9 mouse cellular contexts compared by ENCODE assay signal in the genomic region with DNA sequence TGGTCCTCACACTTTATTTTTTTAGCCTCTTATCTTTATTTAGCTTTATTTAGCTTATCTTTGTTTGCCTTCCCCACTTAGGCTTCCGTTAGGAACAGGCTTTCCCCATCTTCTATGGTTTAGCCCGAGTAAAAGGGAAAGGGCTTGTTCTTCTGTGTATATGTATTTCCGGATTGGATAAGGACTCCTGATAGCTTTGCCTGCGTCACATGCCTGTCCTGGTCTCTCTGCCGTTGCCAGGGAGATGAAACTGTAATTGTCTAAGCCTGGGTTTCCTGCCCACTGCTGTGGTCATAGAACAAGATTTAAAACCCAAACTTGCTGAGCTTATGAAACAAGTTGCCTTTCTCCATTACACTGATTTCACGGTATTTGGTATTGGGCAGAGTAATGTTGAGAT. TPM values are rescaled to one million over a fixed set of nuclear protein-coding genes. Genes with fewer than 3 reads are reported as not detected.
DNase-seq lines count a peak whose midpoint lies in the region; ATAC-seq and TF ChIP-seq lines count a peak whose summit lies in the region.
"Had no signal": no experiment of that assay in that cellular context is flagged by ENCODE, and none has a peak within 500 bp of the region (broad histone marks: within the 10 kb centered on the region; RNA-seq: fewer than 3 reads in every experiment).

No protein-coding gene starts in this region.

- no peak for ATAC-seq in hindbrain, embryonic 15.5 days (ENCODE audit: low FRiP score, low read depth)
- ATAC-seq in hindbrain, embryonic 11.5 days (ENCODE audit: low FRiP score) = no peak
- ATAC-seq in Patski = peak; percentile 71
- ATAC-seq in hematopoietic stem cell, adult 5-6 weeks (replicated peaks in 1 of 2; ENCODE audit: insufficient read depth in 1 of 2, low FRiP score in 2 of 2, low TSS enrichment in 1 of 2, low read depth in 1 of 2, poor library complexity in 2 of 2, severe bottlenecking in 2 of 2) = peak; percentile 81 to 88
- peak; percentile 67; the same call in 1 of the 2 replicates for ATAC-seq in midbrain, embryonic 15.5 days (replicated peaks)

- H3K4me2 ChIP-seq in hindbrain, embryonic 15.5 days = peak overlapping the region; percentile 3; the same call in 1 of the 2 replicates
- H3K4me2 ChIP-seq in hindbrain, embryonic 11.5 days (replicated peaks; ENCODE audit: low read depth, low read length) = no peak overlapping the region
- 0 out of 2 replicates have a peak overlapping the region, but pooled peaks have one; percentile 8 for H3K4me2 ChIP-seq in midbrain, embryonic 15.5 days

- no peak overlapping the region for H3K4me3 ChIP-seq in hindbrain, embryonic 15.5 days
- no peak overlapping the region for H3K4me3 ChIP-seq in hindbrain, embryonic 11.5 days (ENCODE audit: low read depth, low read length)
- no peak overlapping the region for H3K4me3 ChIP-seq in midbrain, embryonic 15.5 days

- H3K9me3 ChIP-seq in hindbrain, embryonic 15.5 days = no peaks in the 10 kb centered on the region
- H3K9me3 ChIP-seq in hindbrain, embryonic 11.5 days (ENCODE audit: control insufficient read depth, low read length) = no peaks in the 10 kb centered on the region
- H3K9me3 ChIP-seq in midbrain, embryonic 15.5 days = no peaks in the 10 kb centered on the region

- no peaks in the 10 kb centered on the region for H3K36me3 ChIP-seq in hindbrain, embryonic 15.5 days
- no peaks in the 10 kb centered on the region for H3K36me3 ChIP-seq in hindbrain, embryonic 11.5 days (ENCODE audit: control insufficient read depth, insufficient read depth, low read length)
- no peaks in the 10 kb centered on the region for H3K36me3 ChIP-seq in midbrain, embryonic 15.5 days (replicated peaks)

- no peaks in the 10 kb centered on the region for H3K4me1 ChIP-seq in hindbrain, embryonic 15.5 days (replicated peaks)
- H3K4me1 ChIP-seq in hindbrain, embryonic 11.5 days (replicated peaks; ENCODE audit: control insufficient read depth, insufficient read depth, low read length) = no peaks in the 10 kb centered on the region
- peaks cover 4% of the 10 kb centered on the region; the same call in 1 of the 2 replicates for H3K4me1 ChIP-seq in midbrain, embryonic 15.5 days

- H3K9ac ChIP-seq in hindbrain, embryonic 15.5 days = no peak overlapping the region
- H3K9ac ChIP-seq in hindbrain, embryonic 11.5 days (ENCODE audit: low read depth, low read length) = no peak overlapping the region
- no peak overlapping the region for H3K9ac ChIP-seq in midbrain, embryonic 15.5 days

- WGBS in hindbrain, embryonic 15.5 days = 54% methylated on average over 6 of the region's 6 CpGs
- WGBS in hindbrain, embryonic 11.5 days = 67% methylated on average over 6 of the region's 6 CpGs
- WGBS in midbrain, embryonic 15.5 days = 39% methylated on average over 6 of the region's 6 CpGs

- DNase-seq in hindbrain, embryonic 11.5 days (ENCODE audit: low spot score) = no peak
- peak; percentile 68 for DNase-seq in Patski (ENCODE audit: low read depth, low spot score)
- DNase-seq in cerebellum, adult 9-11 months = no peak
- DNase-seq in ovary, postnatal 10 days (ENCODE audit: low spot score) = no peak
- no peak for DNase-seq in thymus, postnatal 36 days

- TF ChIP-seq CTCF in Patski (IDR thresholded peaks at IDR 0.05) = no peak

- in situ Hi-C loops in Patski (cut with MboI; ENCODE audit: low pct_unique_long_range_greater_than_20kb) = loop anchor here (10.0 kb wide), 1 partner anchor 108 kb away; the partner anchor contains the start of gene Acsl6

- CTCF ChIA-PET in Patski (lab: Charles Lee) = no interaction called here

- no peak overlapping the region for H3K27ac ChIP-seq in hindbrain, embryonic 15.5 days (replicated peaks)
- no peak overlapping the region for H3K27ac ChIP-seq in hindbrain, embryonic 11.5 days (ENCODE audit: low read depth, low read length)
- H3K27ac ChIP-seq in midbrain, embryonic 15.5 days = no peak overlapping the region

- H3K27me3 ChIP-seq in hindbrain, embryonic 15.5 days = no peaks in the 10 kb centered on the region
- H3K27me3 ChIP-seq in hindbrain, embryonic 11.5 days (ENCODE audit: control insufficient read depth, insufficient read depth, low read length) = no peaks in the 10 kb centered on the region
- H3K27me3 ChIP-seq in Patski = no peaks in the 10 kb centered on the region
- no peaks in the 10 kb centered on the region for H3K27me3 ChIP-seq in midbrain, embryonic 15.5 days (replicated peaks)

- POLR2A ChIA-PET in Patski (lab: Charles Lee) = interaction anchor here (1.9 kb wide), 1 partner anchor 25 kb away, joined by 12 read pairs; the partner anchor contains the start of gene Fnip1

RNA-seq across cellular contexts. Expression of gene Fnip1, which starts 25.0 kb away (rescaled TPM):
- polyA plus RNA-seq in hindbrain, embryonic 15.5 days (2015; fragmentation: Nextera tagmentation; extraction: Ambion mirVana) = 8.9 and 9.6 TPM in 2 replicates
- 14.5 TPM in 2 replicates for polyA plus RNA-seq in hindbrain, embryonic 11.5 days (2014; fragmentation: Nextera tagmentation; extraction: Ambion mirVana)
- 23.7 TPM for polyA plus RNA-seq in Patski (2021)
- 41.2 and 42.1 TPM in 2 replicates for total RNA-seq in hematopoietic stem cell, adult 5-6 weeks (2017)
- 11.0 and 11.6 TPM in 2 replicates for polyA plus RNA-seq in midbrain, embryonic 15.5 days (2015; fragmentation: Nextera tagmentation; extraction: Ambion mirVana)

RNA-seq across cellular contexts. Expression of gene Meikin, which starts 42.6 kb away (rescaled TPM):
- not detected in 2 replicates for polyA plus RNA-seq in hindbrain, embryonic 15.5 days (2015; fragmentation: Nextera tagmentation; extraction: Ambion mirVana)
- polyA plus RNA-seq in hindbrain, embryonic 11.5 days (2014; fragmentation: Nextera tagmentation; extraction: Ambion mirVana) = not detected in 2 replicates
- polyA plus RNA-seq in Patski (2021) = not detected
- not detected in 2 replicates for total RNA-seq in hematopoietic stem cell, adult 5-6 weeks (2017)
- polyA plus RNA-seq in midbrain, embryonic 15.5 days (2015; fragmentation: Nextera tagmentation; extraction: Ambion mirVana) = not detected in 2 replicates
- polyA plus RNA-seq: limb, embryonic 14.5 days had no signal

Comparison
In these comparisons a context has a peak if more than half of its experiments do, and no peak if none do; other contexts are left out.
1. ATAC-seq: peak in Patski (single experiment), hematopoietic stem cell, adult 5-6 weeks (2 of 2) and midbrain, embryonic 15.5 days (single experiment); none in hindbrain, embryonic 15.5 days (single experiment) and hindbrain, embryonic 11.5 days (single experiment).